Mouse (Mus musculus) forebrain, embryonic 11.5 days (tissue): ENCODE results near the gene Gabrr1. TPM values are rescaled to one million over a fixed set of nuclear protein-coding genes. Genes with fewer than 3 reads are reported as not detected.
"Not testable (repeated sequence)": the region's sequence is repeated elsewhere in the genome, so short reads cannot be mapped to it uniquely, and the experiment has no call there.

Source experiments
- ATAC-seq: fragments of 200-750 bp; cut with Nextera tagmentation; replicated peaks from 2 replicates; pipeline ENCODE4 v1.8.0; 2017; ENCODE audit warnings: moderate TSS enrichment; ENCODE audit not compliant: low FRiP score
- DNase-seq: peaks from one replicate; pipeline ENCODE4 v3.0.0-alpha.2; 2017; ENCODE audit warnings: low spot score
- H3K27ac ChIP-seq: fragments of 300-500 bp; sonication (generic); 2 replicates; pipeline ENCODE4 v1.5.1; 2014; ENCODE audit warnings: low read depth, low read length
- H3K27me3 ChIP-seq: fragments of 300-500 bp; sonication (generic); 2 replicates; pipeline ENCODE4 v1.6.1; 2014; ENCODE audit warnings: mild to moderate bottlenecking, low read length, mixed read lengths; ENCODE audit not compliant: control insufficient read depth, insufficient read depth
- H3K36me3 ChIP-seq: fragments of 300-500 bp; sonication (generic); 2 replicates; pipeline ENCODE4 v1.6.1; 2014; ENCODE audit warnings: mild to moderate bottlenecking, low read length, moderate library complexity, mixed read lengths; ENCODE audit not compliant: control insufficient read depth, insufficient read depth
- H3K4me1 ChIP-seq: fragments of 300-500 bp; sonication (generic); replicated peaks from 2 replicates; pipeline ENCODE4 v1.6.1; 2014; ENCODE audit warnings: low read length, mixed read lengths; ENCODE audit not compliant: control insufficient read depth, insufficient read depth
- H3K4me2 ChIP-seq: fragments of 300-500 bp; sonication (generic); 2 replicates; pipeline ENCODE4 v1.6.1; 2014; ENCODE audit warnings: low read depth, mild to moderate bottlenecking, low read length, moderate library complexity, mixed read lengths; ENCODE audit not compliant: severe bottlenecking
- H3K4me3 ChIP-seq: fragments of 300-500 bp; sonication (generic); 2 replicates; pipeline ENCODE4 v1.5.1; 2014; ENCODE audit warnings: low read depth, low read length
- H3K9ac ChIP-seq: fragments of 300-500 bp; sonication (generic); 2 replicates; pipeline ENCODE4 v1.6.1; 2014; ENCODE audit warnings: low read length
- H3K9me3 ChIP-seq: fragments of 300-500 bp; sonication (generic); 2 replicates; pipeline ENCODE4 v1.6.1; 2016; ENCODE audit warnings: low read length, mixed read lengths; ENCODE audit not compliant: control insufficient read depth
- WGBS: fragments of 180-500 bp; shearing (Covaris S2); extraction: QIAGEN DNeasy Blood & Tissue Kit; methylation state at CpG from one replicate; pipeline ENCODE4 v1.1.7; 2014; 5-methylcytosine and 5-hydroxymethylcytosine counted together
- polyA plus RNA-seq: library from polyadenylated mRNA; unstranded; fragments of >200 nt; fragmentation: Nextera tagmentation; extraction: Ambion mirVana; gene quantifications from 2 replicates; pipeline ENCODE4 v1.2.1, GENCODE M21; 2014

Gabrr1 gene
- not detected in 2 replicates for polyA plus RNA-seq

DNA sequence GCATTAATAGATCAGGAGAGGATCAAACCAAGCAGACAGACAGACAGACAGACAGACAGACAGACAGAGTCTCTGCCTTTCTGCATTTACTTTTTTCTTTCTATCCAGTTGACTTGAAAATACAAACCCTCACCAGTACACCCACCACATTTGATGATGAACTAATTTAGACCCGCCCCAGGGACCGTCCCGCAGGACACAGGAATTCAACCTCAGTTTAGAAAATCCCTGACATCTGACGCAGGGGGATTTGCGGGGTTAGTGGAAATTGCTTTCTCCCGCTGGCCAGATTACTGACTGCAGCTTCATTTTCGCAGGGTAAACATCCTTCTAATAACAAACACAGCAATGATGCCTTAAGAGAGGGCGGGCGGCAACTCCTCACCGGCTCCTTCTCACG, at the start of gene Gabrr1:
TSS of gene Gabrr1 (plus strand) at position 301 of the 400 bp plus-strand sequence.
- 82% methylated on average over 11 of the region's 11 CpGs for WGBS
- Histone ChIP-seq H3K27ac (no peak within 1 kb of the TSS), H3K36me3 (no peaks in the 10 kb centered on the region), H3K4me1 (no peaks in the 10 kb centered on the region), H3K9ac (no peak within 1 kb of the TSS), H3K27me3 (no peaks in the 10 kb centered on the region), H3K9me3 (no peaks in the 10 kb centered on the region), H3K4me2 (no peak within 1 kb of the TSS), H3K4me3 (no peak within 1 kb of the TSS)
- ATAC-seq: no peak
- DNase-seq: no peak

GRCm38 (mm10) chr4:33099118-33099694, 33.1 kb upstream of the Gabrr1 start:
- no peaks in the 10 kb centered on the region for H3K4me1 ChIP-seq
- no peaks in the 10 kb centered on the region for H3K9me3 ChIP-seq
- no peak for DNase-seq
- ATAC-seq: no peak
- 86% methylated on average over 6 of the region's 6 CpGs for WGBS
- H3K9ac ChIP-seq: no peak overlapping the region
- no peaks in the 10 kb centered on the region for H3K36me3 ChIP-seq
- H3K4me3 ChIP-seq: no peak overlapping the region
- no peak overlapping the region for H3K27ac ChIP-seq
- no peaks in the 10 kb centered on the region for H3K27me3 ChIP-seq
- no peak overlapping the region for H3K4me2 ChIP-seq

DNA sequence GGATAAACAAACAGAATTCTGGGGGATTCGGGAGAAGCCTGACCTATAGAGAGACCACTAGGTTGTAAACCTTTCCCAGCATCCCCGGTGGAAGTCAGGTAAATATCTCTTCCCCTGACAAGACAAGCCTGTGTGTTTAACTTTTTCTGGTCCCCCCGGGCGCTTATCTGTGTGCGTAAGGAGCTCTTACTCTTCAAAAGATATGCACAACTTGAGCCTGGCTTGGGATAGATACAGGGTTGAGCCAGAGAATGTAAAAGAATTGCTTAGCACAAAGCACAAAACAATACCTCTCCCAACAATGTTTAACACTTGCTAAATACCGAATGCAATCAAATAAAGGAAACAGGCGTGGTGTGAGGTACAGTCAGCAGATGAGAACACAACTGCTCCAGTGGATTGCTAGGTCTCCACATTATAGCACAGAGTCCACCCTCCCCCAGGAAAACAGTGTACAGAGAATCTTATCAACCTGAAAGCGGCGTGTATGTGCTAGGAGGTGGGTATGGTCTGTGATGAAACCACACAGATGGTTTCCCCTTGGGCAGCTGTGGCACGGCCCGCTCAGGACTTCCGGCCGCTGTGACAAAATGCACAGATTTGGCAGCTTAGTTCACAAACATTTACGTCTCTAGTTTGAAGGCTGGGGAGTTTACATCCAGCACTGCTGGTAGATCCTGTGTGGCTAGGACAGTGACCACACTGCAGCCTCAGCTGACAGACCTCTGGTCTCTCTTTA, 22.4 kb upstream of the Gabrr1 start:
- ATAC-seq (no peak), DNase-seq (no peak)
- H3K27ac ChIP-seq: no peak overlapping the region
- H3K36me3 ChIP-seq: no peaks in the 10 kb centered on the region
- no peaks in the 10 kb centered on the region for H3K27me3 ChIP-seq
- H3K9me3 ChIP-seq: no peaks in the 10 kb centered on the region
- H3K4me1 ChIP-seq: no peaks in the 10 kb centered on the region
- H3K4me3 ChIP-seq: no peak overlapping the region
- no peak overlapping the region for H3K9ac ChIP-seq
- H3K4me2 ChIP-seq: no peak overlapping the region
- 88% methylated on average over 14 of the region's 14 CpGs for WGBS

DNA sequence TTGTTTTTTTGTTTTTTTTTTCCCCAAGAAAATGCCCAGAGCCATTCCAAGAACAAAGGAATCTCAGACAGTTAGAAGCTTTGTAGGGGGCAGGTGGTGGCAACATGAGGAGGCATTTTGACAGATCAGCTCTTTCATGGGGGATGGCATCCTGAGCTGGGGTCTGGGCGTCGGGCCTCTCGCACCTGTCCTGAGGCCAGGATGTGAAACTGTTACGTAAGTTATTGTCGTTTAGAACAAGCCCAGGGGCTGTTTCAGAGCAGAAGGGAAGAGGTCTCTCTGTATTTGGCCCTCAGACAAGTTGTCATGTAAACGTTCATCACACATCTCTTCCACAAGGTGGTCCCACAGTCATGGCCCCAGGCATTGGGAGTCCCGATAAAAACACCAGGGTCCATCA, 21.5 kb upstream of the Gabrr1 start:
- DNase-seq (no peak), ATAC-seq (no peak)
- Histone ChIP-seq H3K9me3 (no peaks in the 10 kb centered on the region), H3K4me1 (no peaks in the 10 kb centered on the region), H3K36me3 (no peaks in the 10 kb centered on the region), H3K9ac (no peak overlapping the region), H3K4me2 (no peak overlapping the region), H3K27me3 (no peaks in the 10 kb centered on the region), H3K27ac (no peak overlapping the region), H3K4me3 (no peak overlapping the region)
- WGBS: 88% methylated on average over 7 of the region's 7 CpGs

GRCm38 (mm10) chr4:33111358-33111757, 21.0 kb upstream of the Gabrr1 start:
- Histone ChIP-seq H3K27ac (no peak overlapping the region), H3K27me3 (no peaks in the 10 kb centered on the region), H3K9me3 (no peaks in the 10 kb centered on the region), H3K4me2 (no peak overlapping the region), H3K9ac (no peak overlapping the region), H3K4me1 (no peaks in the 10 kb centered on the region), H3K36me3 (no peaks in the 10 kb centered on the region), H3K4me3 (no peak overlapping the region)
- DNase-seq (no peak), ATAC-seq (no peak)
- WGBS: 91% methylated on average over 9 of the region's 9 CpGs

DNA sequence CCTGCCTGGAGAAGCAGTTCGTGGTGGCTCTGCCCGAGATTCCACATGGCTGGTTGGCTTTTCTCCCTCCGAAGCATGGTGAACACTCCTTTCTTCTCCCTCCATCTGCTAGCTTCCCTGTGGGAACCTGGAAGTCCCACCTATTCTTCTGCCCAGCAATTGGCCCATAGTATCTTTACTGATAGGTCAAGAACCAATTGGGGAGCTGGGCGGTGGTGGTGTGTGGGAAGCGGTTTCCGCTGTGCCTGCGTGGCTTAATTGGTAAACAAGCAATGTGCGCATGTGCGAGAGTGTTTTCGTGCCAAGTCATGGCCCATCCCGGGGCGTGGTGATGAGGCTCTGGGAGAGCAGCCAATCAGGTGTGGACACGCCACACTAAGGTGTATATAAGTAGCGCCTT, 19.5 kb upstream of the Gabrr1 start:
- not testable (repeated sequence) for H3K36me3 ChIP-seq, H3K4me3 ChIP-seq, DNase-seq, H3K27ac ChIP-seq, H3K4me1 ChIP-seq, H3K9ac ChIP-seq, ATAC-seq, H3K4me2 ChIP-seq, H3K27me3 ChIP-seq, H3K9me3 ChIP-seq
- WGBS: 96% methylated on average over 10 of the region's 14 CpGs

GRCm38 (mm10) chr4:33119118-33119517, 13.2 kb upstream of the Gabrr1 start:
- not testable (repeated sequence) for H3K36me3 ChIP-seq, H3K4me1 ChIP-seq, H3K27ac ChIP-seq, H3K27me3 ChIP-seq, H3K4me3 ChIP-seq, ATAC-seq, H3K9ac ChIP-seq, H3K4me2 ChIP-seq, H3K9me3 ChIP-seq
- 6% methylated on average over 3 of the region's 3 CpGs for WGBS
- DNase-seq: peak; percentile 83

DNA sequence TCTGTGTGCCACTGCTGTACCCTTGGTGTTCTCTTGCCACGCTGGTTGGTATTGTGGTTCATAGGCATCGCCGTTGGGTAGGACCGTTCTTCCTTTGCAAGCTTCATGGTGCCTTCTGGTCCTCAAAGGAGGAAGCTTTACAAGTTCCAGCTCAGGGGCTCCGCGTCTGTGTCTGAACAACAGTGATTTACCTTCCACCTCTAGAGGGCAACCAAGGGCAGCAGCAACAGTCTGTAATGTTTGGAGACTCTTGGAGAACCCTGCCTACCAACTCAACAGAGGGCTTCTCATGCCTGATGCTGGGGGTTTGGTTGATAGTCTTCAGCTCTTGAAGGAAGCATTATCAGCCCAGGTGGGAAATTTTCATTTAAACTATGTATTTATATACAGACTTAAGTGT, 7.8 kb upstream of the Gabrr1 start:
- WGBS: 77% methylated on average over 6 of the region's 6 CpGs
- no peak for DNase-seq
- no peak for ATAC-seq
- Histone ChIP-seq H3K27ac (no peak overlapping the region), H3K36me3 (no peaks in the 10 kb centered on the region), H3K4me1 (no peaks in the 10 kb centered on the region), H3K9me3 (no peaks in the 10 kb centered on the region), H3K4me3 (no peak overlapping the region), H3K27me3 (no peaks in the 10 kb centered on the region), H3K9ac (no peak overlapping the region), H3K4me2 (no peak overlapping the region)
